Mouse (Mus musculus): Measurements from ENCODE around the gene Gm37240.

DNA sequence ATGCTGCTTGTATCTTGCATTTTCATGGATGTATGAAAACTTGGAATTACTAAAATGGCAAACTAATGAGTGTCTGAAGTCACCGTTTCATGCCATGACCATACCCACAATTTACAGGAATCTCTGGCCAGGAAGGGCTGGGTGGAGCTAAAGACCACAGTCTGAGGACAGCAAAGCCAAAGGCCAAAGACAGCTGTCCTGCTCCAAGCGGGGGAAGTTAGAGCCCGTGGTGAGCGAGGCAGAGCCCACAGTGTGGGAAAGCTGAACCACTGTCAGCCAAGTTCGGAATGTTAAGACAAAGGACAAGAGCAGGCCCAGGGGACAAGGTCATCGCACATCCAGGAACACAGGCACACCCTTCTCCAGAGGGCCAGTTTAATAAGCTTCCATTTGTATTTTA, 1117.9 kb downstream of the Gm37240 start:
- TF ChIP-seq POLR2A (IDR thresholded peaks at IDR 0.05; ENCODE audit: insufficient read depth, low read depth, low read length) (no peak), CTCF (IDR thresholded peaks at IDR 0.05; ENCODE audit: insufficient read depth, low read depth, low read length) (no peak)

All from olfactory bulb, adult 2 months (tissue).